Mouse (Mus musculus) forebrain, embryonic 12.5 days (tissue): Measurements from ENCODE around the gene Adam12. TPM values are rescaled to one million over a fixed set of nuclear protein-coding genes. Genes with fewer than 3 reads are reported as not detected.

Experiments
- ATAC-seq: fragments of 200-750 bp; cut with Nextera tagmentation; 2 replicates; pipeline ENCODE4 v1.8.0; 2017; ENCODE audit warnings: moderate TSS enrichment; ENCODE audit not compliant: low FRiP score
- H3K27ac ChIP-seq: fragments of 300-500 bp; sonication (generic); 2 replicates; pipeline ENCODE4 v1.5.1; 2016; ENCODE audit warnings: mild to moderate bottlenecking
- H3K27me3 ChIP-seq: fragments of 300-500 bp; sonication (generic); 2 replicates; pipeline ENCODE4 v1.6.1; 2016; ENCODE audit warnings: mild to moderate bottlenecking
- H3K36me3 ChIP-seq: fragments of 300-500 bp; sonication (generic); replicated peaks from 2 replicates; pipeline ENCODE4 v1.6.1; 2016; ENCODE audit warnings: mild to moderate bottlenecking
- H3K4me1 ChIP-seq: fragments of 300-500 bp; sonication (generic); 2 replicates; pipeline ENCODE4 v1.6.1; 2016
- H3K4me2 ChIP-seq: fragments of 300-500 bp; sonication (generic); 2 replicates; pipeline ENCODE4 v1.6.1; 2016; ENCODE audit warnings: mild to moderate bottlenecking, moderate library complexity
- H3K4me3 ChIP-seq: fragments of 300-500 bp; sonication (generic); replicated peaks from 2 replicates; pipeline ENCODE4 v1.5.1; 2016; ENCODE audit warnings: mild to moderate bottlenecking
- H3K9ac ChIP-seq: fragments of 300-500 bp; sonication (generic); 2 replicates; pipeline ENCODE4 v1.6.1; 2016; ENCODE audit warnings: mild to moderate bottlenecking
- H3K9me3 ChIP-seq: fragments of 300-500 bp; sonication (generic); 2 replicates; pipeline ENCODE4 v1.6.1; 2016
- WGBS: fragments of 180-500 bp; shearing (Covaris S2); methylation state at CpG from one replicate; pipeline ENCODE4 v1.1.7; 2016; 5-methylcytosine and 5-hydroxymethylcytosine counted together
- polyA plus RNA-seq: library from polyadenylated mRNA; unstranded; fragments of >200 nt; fragmentation: Nextera tagmentation; extraction: Ambion mirVana; gene quantifications from 2 replicates; pipeline ENCODE4 v1.2.1, GENCODE M21; 2016

Adam12 gene
- 1.8 and 2.1 TPM in 2 replicates for polyA plus RNA-seq

GRCm38 (mm10) chr7:134231378-134232346 is at the start of gene Adam12:
TSS of gene Adam12 (minus strand) at chr7:134232146.
- Histone ChIP-seq H3K36me3 (no peaks in the 10 kb centered on the region), H3K4me2 (no peak within 1 kb of the TSS), H3K9ac (no peak within 1 kb of the TSS), H3K4me3 (no peak within 1 kb of the TSS), H3K4me1 (peaks cover 10% of the 10 kb centered on the region), H3K9me3 (no peaks in the 10 kb centered on the region), H3K27me3 (peaks cover 7% of the 10 kb centered on the region), H3K27ac (no peak within 1 kb of the TSS)
- 80% methylated on average over 14 of the region's 14 CpGs for WGBS
- ATAC-seq, result no peak

GRCm38 (mm10) chr7:134272956-134273355 is 41.0 kb upstream of the Adam12 start:
- Histone ChIP-seq H3K4me3 (no peak overlapping the region), H3K36me3 (no peaks in the 10 kb centered on the region), H3K9me3 (no peaks in the 10 kb centered on the region), H3K4me2 (no peak overlapping the region), H3K27ac (no peak overlapping the region), H3K4me1 (no peaks in the 10 kb centered on the region), H3K27me3 (0 out of 2 replicates have a peak, but pooled peaks cover 1% of the 10 kb centered on the region), H3K9ac (no peak overlapping the region)
- WGBS, result 80% methylated on average over 5 of the region's 5 CpGs
- no peak for ATAC-seq

- H3K36me3 ChIP-seq, result no peaks in the 10 kb centered on the region
- no peak overlapping the region for H3K9ac ChIP-seq
- 0 out of 2 replicates have a peak, but pooled peaks cover 4% of the 10 kb centered on the region for H3K27me3 ChIP-seq
- ATAC-seq, result no peak
- H3K9me3 ChIP-seq, result no peaks in the 10 kb centered on the region
- no peaks in the 10 kb centered on the region for H3K4me1 ChIP-seq
- no peak overlapping the region for H3K4me2 ChIP-seq
- H3K4me3 ChIP-seq, result no peak overlapping the region
- H3K27ac ChIP-seq, result no peak overlapping the region
- WGBS, result 71% methylated on average over 4 of the region's 4 CpGs
Observed at GRCm38 (mm10) chr7:134272421-134272820, 40.5 kb upstream of the Adam12 start.

GRCm38 (mm10) chr7:134265783-134266182 is 33.8 kb upstream of the Adam12 start:
- H3K9ac ChIP-seq, result no peak overlapping the region
- H3K9me3 ChIP-seq, result no peaks in the 10 kb centered on the region
- no peak overlapping the region for H3K27ac ChIP-seq
- H3K36me3 ChIP-seq, result no peaks in the 10 kb centered on the region
- 80% methylated on average over 4 of the region's 4 CpGs for whole genome bisulfite sequencing
- no peak for ATAC-seq
- H3K4me2 ChIP-seq, result no peak overlapping the region
- no peak overlapping the region for H3K4me3 ChIP-seq
- H3K27me3 ChIP-seq, result 0 out of 2 replicates have a peak, but pooled peaks cover 6% of the 10 kb centered on the region
- no peaks in the 10 kb centered on the region for H3K4me1 ChIP-seq

- Histone ChIP-seq H3K9me3 (no peaks in the 10 kb centered on the region), H3K4me3 (no peak overlapping the region), H3K9ac (no peak overlapping the region), H3K27me3 (0 out of 2 replicates have a peak, but pooled peaks cover 6% of the 10 kb centered on the region), H3K36me3 (no peaks in the 10 kb centered on the region), H3K27ac (no peak overlapping the region), H3K4me1 (no peaks in the 10 kb centered on the region), H3K4me2 (no peak overlapping the region)
- no peak for ATAC-seq
- WGBS, result 48% methylated on average over 4 of the region's 4 CpGs
Observed at GRCm38 (mm10) chr7:134263146-134263906, 31.4 kb upstream of the Adam12 start.

- Histone ChIP-seq H3K27ac (no peak overlapping the region), H3K4me1 (no peaks in the 10 kb centered on the region), H3K9ac (no peak overlapping the region), H3K36me3 (no peaks in the 10 kb centered on the region), H3K27me3 (no peaks in the 10 kb centered on the region), H3K4me2 (no peak overlapping the region), H3K9me3 (no peaks in the 10 kb centered on the region), H3K4me3 (no peak overlapping the region)
- 71% methylated on average over 4 of the region's 4 CpGs for WGBS
- ATAC-seq, result no peak
Observed at GRCm38 (mm10) chr7:134261003-134261701, 29.2 kb upstream of the Adam12 start.

- Histone ChIP-seq H3K4me3 (no peak overlapping the region), H3K27me3 (no peaks in the 10 kb centered on the region), H3K27ac (no peak overlapping the region), H3K9me3 (no peaks in the 10 kb centered on the region), H3K9ac (no peak overlapping the region), H3K4me2 (no peak overlapping the region), H3K4me1 (peaks cover 6% of the 10 kb centered on the region; the same call in 1 of the 2 replicates), H3K36me3 (no peaks in the 10 kb centered on the region)
- 89% methylated on average over 7 of the region's 7 CpGs for WGBS
- ATAC-seq, result no peak
Observed at GRCm38 (mm10) chr7:134250273-134250870, 18.4 kb upstream of the Adam12 start.

- H3K27me3 ChIP-seq, result no peaks in the 10 kb centered on the region
- WGBS, result 92% methylated on average over 2 of the region's 2 CpGs
- no peak for ATAC-seq
Observed at GRCm38 (mm10) chr7:134248041-134248440, 16.1 kb upstream of the Adam12 start.

GRCm38 (mm10) chr7:134246624-134247023 is 14.7 kb upstream of the Adam12 start:
- Histone ChIP-seq H3K36me3 (no peaks in the 10 kb centered on the region), H3K27me3 (no peaks in the 10 kb centered on the region), H3K4me3 (no peak overlapping the region), H3K4me2 (no peak overlapping the region), H3K9me3 (no peaks in the 10 kb centered on the region), H3K4me1 (peaks cover 6% of the 10 kb centered on the region; the same call in 1 of the 2 replicates), H3K9ac (no peak overlapping the region), H3K27ac (no peak overlapping the region)
- no peak for ATAC-seq
- WGBS, result 28% methylated on average over 5 of the region's 5 CpGs

More at GRCm38 (mm10) chr7:134248041-134248440, 16.1 kb upstream of the Adam12 start:
- no peaks in the 10 kb centered on the region for H3K9me3 ChIP-seq
- H3K4me2 ChIP-seq, result no peak overlapping the region
- no peak overlapping the region for H3K4me3 ChIP-seq
- peaks cover 6% of the 10 kb centered on the region; the same call in 1 of the 2 replicates for H3K4me1 ChIP-seq
- H3K36me3 ChIP-seq, result no peaks in the 10 kb centered on the region
- H3K27ac ChIP-seq, result no peak overlapping the region
- no peak overlapping the region for H3K9ac ChIP-seq

- H3K4me3 ChIP-seq, result no peak overlapping the region
- H3K4me1 ChIP-seq, result peaks cover 6% of the 10 kb centered on the region; the same call in 1 of the 2 replicates
- no peak overlapping the region for H3K4me2 ChIP-seq
- WGBS, result 91% methylated on average over 1 of the region's 1 CpGs
- no peaks in the 10 kb centered on the region for H3K36me3 ChIP-seq
- H3K27me3 ChIP-seq, result no peaks in the 10 kb centered on the region
- no peaks in the 10 kb centered on the region for H3K9me3 ChIP-seq
- no peak overlapping the region for H3K27ac ChIP-seq
- H3K9ac ChIP-seq, result no peak overlapping the region
- no peak for ATAC-seq
Observed at GRCm38 (mm10) chr7:134242773-134243172, 10.8 kb upstream of the Adam12 start.

- no peak overlapping the region for H3K4me2 ChIP-seq
- 76% methylated on average over 4 of the region's 4 CpGs for WGBS
- H3K4me1 ChIP-seq, result no peaks in the 10 kb centered on the region; the same call in 1 of the 2 replicates
- no peaks in the 10 kb centered on the region for H3K27me3 ChIP-seq
- no peak overlapping the region for H3K4me3 ChIP-seq
- no peak overlapping the region for H3K27ac ChIP-seq
- no peak for ATAC-seq
- no peak overlapping the region for H3K9ac ChIP-seq
- no peaks in the 10 kb centered on the region for H3K9me3 ChIP-seq
- H3K36me3 ChIP-seq, result no peaks in the 10 kb centered on the region
Observed at GRCm38 (mm10) chr7:134241212-134241611, 9.3 kb upstream of the Adam12 start.
